ENCODE assay signal across 20 mouse cellular contexts in genomic region chr9:41099897-41100296, GRCm38 (mm10).
DNase-seq lines count a peak whose midpoint lies in the region; ATAC-seq lines count a peak whose summit lies in the region.
"Had no signal": no experiment of that assay in that cellular context is flagged by ENCODE, and none has a peak within 500 bp of the region (broad histone marks: within the 10 kb centered on the region; RNA-seq: fewer than 3 reads in every experiment).

No protein-coding gene starts in this region.

- no peak overlapping the region for H3K4me3 ChIP-seq in hindbrain, embryonic 13.5 days
- no peak overlapping the region for H3K4me3 ChIP-seq in hindbrain, embryonic 11.5 days (ENCODE audit: low read depth, low read length)
- no peak overlapping the region for H3K4me3 ChIP-seq in embryonic facial prominence, embryonic 15.5 days (replicated peaks)
- H3K4me3 ChIP-seq in limb, embryonic 12.5 days (replicated peaks): no peak overlapping the region
- H3K4me3 ChIP-seq in intestine, embryonic 16.5 days (ENCODE audit: low read length): no peak overlapping the region
- H3K4me3 ChIP-seq: forebrain, embryonic 13.5 days; liver, embryonic 15.5 days; midbrain, embryonic 12.5 days; myocyte had no signal

- H3K9me3 ChIP-seq in hindbrain, embryonic 13.5 days: no peaks in the 10 kb centered on the region
- no peaks in the 10 kb centered on the region for H3K9me3 ChIP-seq in hindbrain, embryonic 11.5 days (ENCODE audit: control insufficient read depth, low read length)
- no peaks in the 10 kb centered on the region for H3K9me3 ChIP-seq in embryonic facial prominence, embryonic 15.5 days (replicated peaks)
- no peaks in the 10 kb centered on the region for H3K9me3 ChIP-seq in limb, embryonic 12.5 days
- H3K9me3 ChIP-seq in intestine, embryonic 16.5 days (ENCODE audit: control insufficient read depth, low read length): no peaks in the 10 kb centered on the region
- H3K9me3 ChIP-seq: forebrain, embryonic 13.5 days; liver, embryonic 15.5 days; midbrain, embryonic 12.5 days had no signal

- DNase-seq in hindbrain, embryonic 11.5 days (ENCODE audit: low spot score): no peak
- DNase-seq in brain, adult 2 months (ENCODE audit: low read depth, low spot score): peak; percentile 49
- DNase-seq in yolk sac, embryonic 10.5 days (ENCODE audit: low spot score): no peak
- DNase-seq in layer of hippocampus, adult 9-10 months (ENCODE audit: low spot score): no peak
- DNase-seq: cerebellum, postnatal 14 days; heart, postnatal 10 days; kidney, adult 8-10 months; layer of hippocampus, adult 9-11 months; thymus, postnatal 25 days had no signal

- H3K4me1 ChIP-seq in hindbrain, embryonic 13.5 days (replicated peaks): no peaks in the 10 kb centered on the region; the same call in 1 of the 2 replicates
- no peaks in the 10 kb centered on the region for H3K4me1 ChIP-seq in hindbrain, embryonic 11.5 days (replicated peaks; ENCODE audit: control insufficient read depth, insufficient read depth, low read length)
- peaks cover 50% of the 10 kb centered on the region for H3K4me1 ChIP-seq in embryonic facial prominence, embryonic 15.5 days
- H3K4me1 ChIP-seq in limb, embryonic 12.5 days (replicated peaks): peaks cover 43% of the 10 kb centered on the region
- no peaks in the 10 kb centered on the region for H3K4me1 ChIP-seq in intestine, embryonic 16.5 days (ENCODE audit: control insufficient read depth, insufficient read depth, low read length)
- H3K4me1 ChIP-seq: forebrain, embryonic 13.5 days had no signal

- H3K27ac ChIP-seq in hindbrain, embryonic 13.5 days: peak overlapping the region; percentile 40; the same call in 1 of the 2 replicates
- no peak overlapping the region for H3K27ac ChIP-seq in hindbrain, embryonic 11.5 days (ENCODE audit: low read depth, low read length)
- peak overlapping the region; percentile 82 for H3K27ac ChIP-seq in embryonic facial prominence, embryonic 15.5 days (replicated peaks)
- H3K27ac ChIP-seq in limb, embryonic 12.5 days: peak overlapping the region; percentile 46
- no peak overlapping the region for H3K27ac ChIP-seq in intestine, embryonic 16.5 days (ENCODE audit: low read length)
- H3K27ac ChIP-seq: forebrain, embryonic 13.5 days; liver, embryonic 15.5 days; macrophage; midbrain, embryonic 12.5 days had no signal

- no peaks in the 10 kb centered on the region for H3K36me3 ChIP-seq in hindbrain, embryonic 13.5 days
- H3K36me3 ChIP-seq in hindbrain, embryonic 11.5 days (ENCODE audit: control insufficient read depth, insufficient read depth, low read length): no peaks in the 10 kb centered on the region
- H3K36me3 ChIP-seq in embryonic facial prominence, embryonic 15.5 days: no peaks in the 10 kb centered on the region
- no peaks in the 10 kb centered on the region for H3K36me3 ChIP-seq in limb, embryonic 12.5 days
- no peaks in the 10 kb centered on the region for H3K36me3 ChIP-seq in intestine, embryonic 16.5 days (ENCODE audit: control insufficient read depth, insufficient read depth, low read length)
- H3K36me3 ChIP-seq: liver, embryonic 15.5 days; midbrain, embryonic 12.5 days had no signal

- ATAC-seq in hindbrain, embryonic 13.5 days (ENCODE audit: low FRiP score): no peak
- ATAC-seq in hindbrain, embryonic 11.5 days (ENCODE audit: low FRiP score): no peak
- ATAC-seq in embryonic facial prominence, embryonic 15.5 days (ENCODE audit: insufficient number of reproducible peaks, low FRiP score, low TSS enrichment, low read depth): peak; percentile 45; the same call in 1 of the 2 replicates
- ATAC-seq in limb, embryonic 12.5 days (ENCODE audit: insufficient number of reproducible peaks, insufficient read depth, low FRiP score, low TSS enrichment, low read depth): no peak
- ATAC-seq in intestine, embryonic 16.5 days: no peak
- ATAC-seq: forebrain, embryonic 13.5 days; inflammation-experienced regulatory T-cells, adult 6 months had no signal

- no peaks in the 10 kb centered on the region for H3K27me3 ChIP-seq in hindbrain, embryonic 13.5 days
- H3K27me3 ChIP-seq in hindbrain, embryonic 11.5 days (ENCODE audit: control insufficient read depth, insufficient read depth, low read length): no peaks in the 10 kb centered on the region
- no peaks in the 10 kb centered on the region for H3K27me3 ChIP-seq in embryonic facial prominence, embryonic 15.5 days
- H3K27me3 ChIP-seq in limb, embryonic 12.5 days: no peaks in the 10 kb centered on the region
- H3K27me3 ChIP-seq in intestine, embryonic 16.5 days (replicated peaks; ENCODE audit: control insufficient read depth, insufficient read depth, low read length): no peaks in the 10 kb centered on the region
- H3K27me3 ChIP-seq: CH12.LX; forebrain, embryonic 13.5 days; liver, embryonic 15.5 days had no signal

- no peak overlapping the region for H3K9ac ChIP-seq in hindbrain, embryonic 13.5 days
- H3K9ac ChIP-seq in hindbrain, embryonic 11.5 days (ENCODE audit: low read depth, low read length): no peak overlapping the region
- H3K9ac ChIP-seq in embryonic facial prominence, embryonic 15.5 days: no peak overlapping the region
- no peak overlapping the region for H3K9ac ChIP-seq in limb, embryonic 12.5 days (replicated peaks)
- H3K9ac ChIP-seq in intestine, embryonic 16.5 days (ENCODE audit: low read depth, low read length): no peak overlapping the region
- H3K9ac ChIP-seq: forebrain, embryonic 13.5 days; liver, embryonic 15.5 days; midbrain, embryonic 12.5 days had no signal

- no peak overlapping the region for H3K4me2 ChIP-seq in hindbrain, embryonic 13.5 days
- H3K4me2 ChIP-seq in hindbrain, embryonic 11.5 days (replicated peaks; ENCODE audit: low read depth, low read length): no peak overlapping the region
- no peak overlapping the region for H3K4me2 ChIP-seq in embryonic facial prominence, embryonic 15.5 days (replicated peaks)
- no peak overlapping the region for H3K4me2 ChIP-seq in limb, embryonic 12.5 days
- no peak overlapping the region for H3K4me2 ChIP-seq in intestine, embryonic 16.5 days (ENCODE audit: low read depth, low read length)
- H3K4me2 ChIP-seq: forebrain, embryonic 13.5 days; liver, embryonic 15.5 days; midbrain, embryonic 12.5 days had no signal

- 77% methylated on average over 8 of the region's 8 CpGs for WGBS in hindbrain, embryonic 13.5 days
- 88% methylated on average over 8 of the region's 8 CpGs for WGBS in hindbrain, embryonic 11.5 days
- WGBS in embryonic facial prominence, embryonic 15.5 days: 48% methylated on average over 8 of the region's 8 CpGs
- 71% methylated on average over 8 of the region's 8 CpGs for WGBS in limb, embryonic 12.5 days
- WGBS in intestine, embryonic 16.5 days: 70% methylated on average over 8 of the region's 8 CpGs

Comparison
In these comparisons a context has a peak if more than half of its experiments do, and no peak if none do; other contexts are left out.
1. H3K27ac ChIP-seq: peak in hindbrain, embryonic 13.5 days (single experiment), embryonic facial prominence, embryonic 15.5 days (single experiment) and limb, embryonic 12.5 days (single experiment); none in hindbrain, embryonic 11.5 days (single experiment) and intestine, embryonic 16.5 days (single experiment).